Comparison of ENCODE assay signal across 27 mouse cellular contexts in genomic region chr9:84108534-84108933, GRCm38 (mm10).
"Had no signal": no experiment of that assay in that cellular context is flagged by ENCODE, and none has a peak within 500 bp of the region (broad histone marks: within the 10 kb centered on the region; RNA-seq: fewer than 3 reads in every experiment).

No protein-coding gene starts in this region.

- H3K27me3 ChIP-seq: limb, embryonic 12.5 days; limb, embryonic 13.5 days; limb, embryonic 15.5 days; liver, embryonic 12.5 days; liver, embryonic 13.5 days; liver, embryonic 15.5 days; lung, embryonic 15.5 days; megakaryocyte, embryonic 14.5 days; midbrain, embryonic 12.5 days; midbrain, embryonic 15.5 days; neural tube, embryonic 12.5 days had no signal

- H3K9me3 ChIP-seq: limb, embryonic 10.5 days; limb, embryonic 12.5 days; limb, embryonic 13.5 days; limb, embryonic 15.5 days; liver, embryonic 12.5 days; liver, embryonic 13.5 days; liver, embryonic 15.5 days; lung, embryonic 15.5 days; megakaryocyte, embryonic 14.5 days; midbrain, embryonic 10.5 days; midbrain, embryonic 12.5 days; midbrain, embryonic 13.5 days; midbrain, embryonic 15.5 days; neural tube, embryonic 12.5 days had no signal

- DNase-seq: left cerebral cortex, postnatal 4 days; liver; liver, embryonic 13.5 days; liver, postnatal 0 days; lung, adult 18-20 months; lung, adult 2 months; lung, embryonic 14.5 days; lung, postnatal 10 days; lung, postnatal 14 days; lung, postnatal 36 days; lung, postnatal 4 days had no signal

- H3K4me3 ChIP-seq: limb, embryonic 10.5 days; limb, embryonic 12.5 days; limb, embryonic 13.5 days; limb, embryonic 15.5 days; liver, embryonic 12.5 days; liver, embryonic 13.5 days; liver, embryonic 15.5 days; lung, embryonic 15.5 days; megakaryocyte, embryonic 14.5 days; midbrain, embryonic 10.5 days; midbrain, embryonic 12.5 days; midbrain, embryonic 13.5 days; midbrain, embryonic 15.5 days; myocyte; neural tube, embryonic 12.5 days had no signal

- H3K9ac ChIP-seq: limb, embryonic 12.5 days; limb, embryonic 13.5 days; limb, embryonic 15.5 days; liver, embryonic 12.5 days; liver, embryonic 13.5 days; liver, embryonic 14.5 days; liver, embryonic 15.5 days; liver, postnatal 0 days; lung, embryonic 14.5 days; lung, embryonic 15.5 days; midbrain, embryonic 12.5 days; midbrain, embryonic 13.5 days; midbrain, embryonic 15.5 days; neural tube, embryonic 12.5 days had no signal

- H3K36me3 ChIP-seq: limb, embryonic 10.5 days; limb, embryonic 12.5 days; limb, embryonic 13.5 days; limb, embryonic 15.5 days; liver, embryonic 12.5 days; liver, embryonic 13.5 days; liver, embryonic 15.5 days; lung, embryonic 15.5 days; midbrain, embryonic 10.5 days; midbrain, embryonic 12.5 days; midbrain, embryonic 13.5 days; midbrain, embryonic 15.5 days; neural tube, embryonic 12.5 days had no signal

- H3K27ac ChIP-seq: limb, embryonic 10.5 days; limb, embryonic 12.5 days; liver, embryonic 12.5 days; liver, embryonic 13.5 days; liver, embryonic 14.5 days; liver, embryonic 15.5 days; lung, embryonic 15.5 days; macrophage; midbrain, embryonic 10.5 days; midbrain, embryonic 12.5 days; midbrain, embryonic 13.5 days; midbrain, embryonic 15.5 days; neural tube, embryonic 12.5 days had no signal
